Mouse (Mus musculus): ENCODE results near the gene Mvb12b.

DNA sequence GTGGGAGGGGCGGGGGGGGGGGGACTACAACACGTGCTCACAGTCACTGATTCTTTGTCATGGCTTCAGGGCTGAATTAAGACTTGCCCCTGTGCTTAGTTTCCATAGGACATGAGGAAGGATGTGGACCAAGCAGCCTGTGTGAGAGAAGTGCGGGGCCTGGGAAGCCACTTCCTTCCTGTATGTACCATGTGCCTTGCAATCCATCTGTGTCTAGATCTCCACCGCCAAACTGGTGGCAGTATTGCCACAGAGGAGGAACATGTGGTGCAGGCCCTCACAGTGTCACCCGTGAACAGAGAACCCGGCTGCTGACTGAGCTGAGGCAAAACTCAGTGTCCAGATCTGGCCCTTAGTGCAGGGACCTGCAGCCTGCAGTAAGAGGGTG lies 132.1 kb downstream of the Mvb12b start:
- TF ChIP-seq ZNF384 (IDR thresholded peaks at IDR 0.05; ENCODE audit: low read depth, low read length) (no peak), MAFK (IDR thresholded peaks at IDR 0.05; ENCODE audit: insufficient read depth, low read depth, low read length) (no peak)
